Mouse (Mus musculus): Measurements from ENCODE around the gene N4bp2.

N4bp2 gene

GRCm38 (mm10) chr5:65863349-65863749, 100.0 kb downstream of the N4bp2 start:
- no peak for DNase-seq (ENCODE audit: low spot score in 2 of 2)

GRCm38 (mm10) chr5:65864486-65864885, 101.2 kb downstream of the N4bp2 start:
- no peak for DNase-seq (ENCODE audit: low spot score in 2 of 2)

GRCm38 (mm10) chr5:65864946-65865345, 101.6 kb downstream of the N4bp2 start:
- DNase-seq (ENCODE audit: low spot score in 2 of 2) = no peak

DNA sequence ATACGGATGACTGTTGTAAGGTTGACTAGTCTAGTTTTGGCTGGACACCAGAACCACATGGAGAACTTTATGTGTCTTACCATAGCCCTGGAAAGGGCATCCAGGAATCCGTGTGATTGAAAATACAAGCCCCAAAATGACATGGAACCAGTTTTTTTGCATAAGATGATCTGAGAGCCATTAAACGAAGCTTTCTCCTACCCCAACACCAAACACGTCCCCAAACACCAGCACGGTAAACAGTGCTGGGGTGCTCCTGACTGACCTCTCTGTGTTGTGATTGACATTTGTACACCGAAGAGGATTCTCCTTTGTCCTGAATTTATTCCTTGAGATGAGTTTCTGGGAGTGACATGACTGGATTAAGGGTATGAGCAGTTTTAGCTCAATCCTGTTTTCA, 103.3 kb downstream of the N4bp2 start:
- no peak for DNase-seq (ENCODE audit: low spot score in 2 of 2)

DNA sequence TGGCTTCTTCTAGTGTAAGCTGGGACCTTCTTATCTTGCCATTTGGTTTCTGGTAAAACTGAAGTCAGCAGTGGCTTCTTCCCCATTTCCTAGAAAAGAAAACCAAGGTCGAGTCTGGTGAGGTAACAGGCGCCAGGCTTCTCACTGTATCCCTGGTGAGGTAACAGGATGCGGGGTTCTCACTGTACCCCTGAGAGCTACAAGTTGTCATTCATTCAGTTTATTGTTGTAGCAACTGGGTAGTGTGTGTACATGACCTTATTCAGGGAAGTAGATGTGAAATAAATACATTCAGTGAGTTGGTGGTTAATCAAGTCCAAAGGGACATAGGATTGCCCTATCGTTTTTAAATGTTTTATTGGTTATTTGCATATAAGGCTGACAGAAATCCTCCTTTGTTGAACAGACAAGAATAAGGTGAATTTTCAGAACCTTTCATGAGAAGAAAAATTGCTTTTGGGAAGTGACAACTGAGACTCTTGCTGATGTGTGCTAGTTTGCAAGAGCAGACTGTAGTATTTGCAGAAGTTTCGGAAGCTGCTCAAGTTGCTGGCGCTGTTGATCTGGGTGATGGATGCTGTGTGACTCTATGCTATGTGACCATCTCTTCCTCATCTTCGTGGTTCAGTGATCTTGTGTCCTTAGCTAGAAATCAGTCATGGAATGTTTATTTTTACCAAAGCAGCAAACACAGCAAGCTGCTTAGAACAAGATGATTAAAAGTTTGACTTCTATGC, 104.2 kb downstream of the N4bp2 start:
- DNase-seq (ENCODE audit: low spot score in 2 of 2) = no peak

GRCm38 (mm10) chr5:65868419-65868818, 105.1 kb downstream of the N4bp2 start:
- DNase-seq (ENCODE audit: low spot score in 2 of 2) = no peak

GRCm38 (mm10) chr5:65869660-65870059, 106.3 kb downstream of the N4bp2 start:
- no peak for DNase-seq (ENCODE audit: low spot score in 2 of 2)

GRCm38 (mm10) chr5:65871276-65871875, 108.1 kb downstream of the N4bp2 start:
- DNase-seq (ENCODE audit: low spot score in 2 of 2) = no peak

- DNase-seq (ENCODE audit: low spot score in 2 of 2) = no peak
Observed at GRCm38 (mm10) chr5:65873212-65873611, 109.9 kb downstream of the N4bp2 start.

GRCm38 (mm10) chr5:65875269-65875668, 111.9 kb downstream of the N4bp2 start:
- DNase-seq (ENCODE audit: low spot score in 2 of 2) = no peak

DNA sequence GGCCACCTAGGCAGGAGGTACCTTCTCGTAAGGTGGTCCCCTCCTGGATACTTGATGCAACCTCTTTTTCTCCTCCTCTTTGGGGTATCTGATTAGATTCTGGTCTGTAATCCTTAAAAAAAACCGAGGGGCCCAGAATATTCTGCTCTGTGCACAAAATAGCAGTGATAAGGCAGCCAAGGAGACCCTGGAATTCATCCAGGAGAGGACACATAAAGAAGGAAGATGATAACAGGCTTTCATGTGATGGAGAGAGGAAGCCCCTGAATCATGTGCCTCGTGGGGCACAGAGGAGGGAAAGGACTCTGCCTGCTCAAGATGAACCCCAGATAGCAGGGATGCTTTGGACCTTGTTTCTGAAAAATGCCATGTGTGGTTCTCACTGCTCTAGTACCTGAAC, 115.0 kb downstream of the N4bp2 start:
- no peak for DNase-seq (ENCODE audit: low spot score in 2 of 2)
